Mouse (Mus musculus) MEL (cell line): Measurements from ENCODE around the gene Ppp4r2. TPM values are rescaled to one million over a fixed set of nuclear protein-coding genes. Genes with fewer than 3 reads are reported as not detected.

Experiments
- DNase-seq: peaks from one replicate; pipeline ENCODE4 v3.0.0; 2011; ENCODE audit warnings: low read depth, low spot score
- H3K27ac ChIP-seq: 2 replicates; pipeline ENCODE4 v1.5.1; 2012; ENCODE audit warnings: low read depth, mild to moderate bottlenecking, control low read depth, low read length, moderate library complexity; ENCODE audit not compliant: control insufficient read depth
- H3K27me3 ChIP-seq, 2 experiments: fragments of 150-350 bp in 1 of 2; sonication (generic) in 1 of 2; 2 replicates each; pipeline ENCODE4 v1.6.1; 2012; ENCODE audit warnings: low read length in 2 of 2, mild to moderate bottlenecking in 2 of 2, improper control_type of control experiment in 1 of 2, moderate library complexity in 1 of 2; ENCODE audit not compliant: insufficient read depth in 2 of 2, control insufficient read depth in 1 of 2
- H3K36me3 ChIP-seq, 2 experiments: 2 replicates each; pipeline ENCODE4 v1.6.1; 2012 to 2014; ENCODE audit warnings: low read length in 2 of 2, improper control_type of control experiment in 1 of 2, inconsistent platforms in 1 of 2, mild to moderate bottlenecking in 1 of 2; ENCODE audit not compliant: insufficient read depth in 2 of 2, control insufficient read depth in 1 of 2
- H3K4me1 ChIP-seq, 2 experiments: fragments of 150-350 bp in 1 of 2; sonication (generic) in 1 of 2; 2 replicates each; pipeline ENCODE4 v1.6.1; 2012; ENCODE audit warnings: low read length in 2 of 2, improper control_type of control experiment in 1 of 2, mild to moderate bottlenecking in 1 of 2; ENCODE audit not compliant: insufficient read depth in 2 of 2, control insufficient read depth in 1 of 2
- H3K4me3 ChIP-seq, 2 experiments: fragments of 150-350 bp in 1 of 2; sonication (generic) in 1 of 2; 2 replicates each; pipeline ENCODE4 v1.5.1; 2012; ENCODE audit warnings: low read depth in 2 of 2, low read length in 2 of 2, mild to moderate bottlenecking in 2 of 2, moderate library complexity in 2 of 2, control low read depth in 1 of 2, improper control_type of control experiment in 1 of 2; ENCODE audit not compliant: control insufficient read depth in 1 of 2, insufficient read depth in 1 of 2
- H3K79me2 ChIP-seq: 2 replicates; pipeline ENCODE4 v1.6.1; 2012; ENCODE audit warnings: mild to moderate bottlenecking, low read length, moderate library complexity; ENCODE audit not compliant: control insufficient read depth, poor library complexity, insufficient read depth
- H3K9ac ChIP-seq: 2 replicates; pipeline ENCODE4 v1.6.1; 2012; ENCODE audit warnings: low read depth, mild to moderate bottlenecking, control low read depth, low read length, moderate library complexity; ENCODE audit not compliant: control insufficient read depth, poor library complexity, severe bottlenecking
- H3K9me3 ChIP-seq: fragments of 150-350 bp; sonication (generic); replicated peaks from 2 replicates; pipeline ENCODE4 v1.6.1; 2012; ENCODE audit warnings: mild to moderate bottlenecking, low read length, improper control_type of control experiment, moderate library complexity; ENCODE audit not compliant: insufficient read depth
- CHD1 ChIP-seq: IDR thresholded peaks from 2 replicates; pipeline ENCODE4 v1.6.1; 2012; ENCODE audit warnings: low read depth, mild to moderate bottlenecking, inconsistent platforms, low read length, improper control_type of control experiment
- CHD2 ChIP-seq: IDR thresholded peaks from 2 replicates; pipeline ENCODE4 v1.6.1; 2011; ENCODE audit warnings: low read length, improper control_type of control experiment
- CTCF ChIP-seq, 3 experiments: IDR thresholded peaks in 2 of 3; conservative IDR thresholded peaks in 1 of 3; 2 replicates each; pipeline ENCODE4 v1.5.1; 2011 to 2012; ENCODE audit warnings: low read length in 3 of 3, low read depth in 2 of 3, mild to moderate bottlenecking in 2 of 3, improper control_type of control experiment in 1 of 3, inconsistent platforms in 1 of 3, mixed read lengths in 1 of 3, moderate library complexity in 1 of 3; ENCODE audit not compliant: control insufficient read depth in 1 of 3, insufficient read depth in 1 of 3, poor library complexity in 1 of 3, severe bottlenecking in 1 of 3
- ELF1 ChIP-seq: IDR thresholded peaks from 2 replicates; pipeline ENCODE4 v1.6.1; 2014; ENCODE audit warnings: low read depth, mild to moderate bottlenecking, inconsistent platforms, low read length, improper control_type of control experiment, moderate library complexity
- EP300 ChIP-seq, 2 experiments: IDR thresholded peaks; 2 replicates each; pipeline ENCODE4 v1.6.1; 2011; ENCODE audit warnings: improper control_type of control experiment in 2 of 2, low read length in 2 of 2, low read depth in 1 of 2, mild to moderate bottlenecking in 1 of 2
- ETS1 ChIP-seq: IDR thresholded peaks from 2 replicates; pipeline ENCODE4 v1.6.1; 2012; ENCODE audit warnings: low read depth, mild to moderate bottlenecking, inconsistent platforms, low read length, improper control_type of control experiment, moderate library complexity
- GATA1 ChIP-seq: IDR thresholded peaks from 2 replicates; pipeline ENCODE4 v1.6.1; 2011; ENCODE audit warnings: low read depth, low read length, improper control_type of control experiment
- HCFC1 ChIP-seq: IDR thresholded peaks from 2 replicates; pipeline ENCODE4 v1.6.1; 2012; ENCODE audit warnings: low read depth, mild to moderate bottlenecking, inconsistent platforms, low read length, improper control_type of control experiment, moderate library complexity
- JUND ChIP-seq: IDR thresholded peaks from 2 replicates; pipeline ENCODE4 v1.6.1; 2011; ENCODE audit warnings: low read depth, mild to moderate bottlenecking, improper control_type of control experiment, low read length
- MAFK ChIP-seq: IDR thresholded peaks from 2 replicates; pipeline ENCODE4 v1.6.1; 2011; ENCODE audit warnings: low read depth, mild to moderate bottlenecking, low read length, improper control_type of control experiment, borderline replicate concordance
- MAX ChIP-seq: IDR thresholded peaks from 2 replicates; pipeline ENCODE4 v1.6.1; 2011; ENCODE audit warnings: low read length, improper control_type of control experiment
- MEF2A ChIP-seq: IDR thresholded peaks from 2 replicates; pipeline ENCODE4 v1.6.1; 2014; ENCODE audit warnings: low read depth, mild to moderate bottlenecking, inconsistent platforms, low read length, improper control_type of control experiment; ENCODE audit not compliant: poor library complexity, insufficient replicate concordance, severe bottlenecking; ENCODE audit errors: extremely low read depth
- MXI1 ChIP-seq: IDR thresholded peaks from 2 replicates; pipeline ENCODE4 v1.6.1; 2011; ENCODE audit warnings: mild to moderate bottlenecking, low read depth, low read length, improper control_type of control experiment
- MYB ChIP-seq: IDR thresholded peaks from 2 replicates; pipeline ENCODE4 v1.6.1; 2011; ENCODE audit warnings: mild to moderate bottlenecking, low read depth, low read length, improper control_type of control experiment
- MYC ChIP-seq: IDR thresholded peaks from 2 replicates; pipeline ENCODE4 v1.6.1; 2011; ENCODE audit warnings: low read depth, mild to moderate bottlenecking, low read length, improper control_type of control experiment, moderate library complexity
- NELFE ChIP-seq: IDR thresholded peaks from 2 replicates; pipeline ENCODE4 v1.6.1; 2011; ENCODE audit warnings: low read depth, low read length, improper control_type of control experiment
- NRF1 ChIP-seq: IDR thresholded peaks from 2 replicates; pipeline ENCODE4 v1.6.1; 2014; ENCODE audit warnings: low read depth, mild to moderate bottlenecking, inconsistent platforms, low read length, improper control_type of control experiment, moderate library complexity; ENCODE audit not compliant: poor library complexity, insufficient read depth, severe bottlenecking
- POLR2AphosphoS2 ChIP-seq: IDR thresholded peaks from 2 replicates; pipeline ENCODE4 v1.6.1; 2011; ENCODE audit warnings: low read length, improper control_type of control experiment
- POLR2AphosphoS5 ChIP-seq: IDR thresholded peaks from 2 replicates; pipeline ENCODE4 v1.6.1; 2012; ENCODE audit warnings: low read depth, borderline replicate concordance, mild to moderate bottlenecking, inconsistent platforms, low read length, moderate library complexity, mixed read lengths
- RCOR1 ChIP-seq: IDR thresholded peaks from 2 replicates; pipeline ENCODE4 v1.6.1; 2012; ENCODE audit warnings: low read depth, mild to moderate bottlenecking, inconsistent platforms, low read length, improper control_type of control experiment
- SIN3A ChIP-seq: IDR thresholded peaks from 2 replicates; pipeline ENCODE4 v1.6.1; 2012; ENCODE audit warnings: low read length, improper control_type of control experiment, inconsistent platforms
- TAL1 ChIP-seq: IDR thresholded peaks from 2 replicates; pipeline ENCODE4 v1.6.1; 2012; ENCODE audit warnings: mild to moderate bottlenecking, inconsistent platforms, low read length, moderate library complexity, mixed read lengths
- TCF12 ChIP-seq: IDR thresholded peaks from 2 replicates; pipeline ENCODE4 v1.6.1; 2014; ENCODE audit warnings: low read depth, mild to moderate bottlenecking, inconsistent platforms, low read length, improper control_type of control experiment, moderate library complexity
- UBTF ChIP-seq: IDR thresholded peaks from 2 replicates; pipeline ENCODE4 v1.6.1; 2012; ENCODE audit warnings: low read depth, mild to moderate bottlenecking, inconsistent platforms, low read length, improper control_type of control experiment, moderate library complexity, borderline replicate concordance; ENCODE audit not compliant: insufficient read depth
- USF1 ChIP-seq: IDR thresholded peaks from 2 replicates; pipeline ENCODE4 v1.6.1; 2014; ENCODE audit warnings: low read depth, mild to moderate bottlenecking, inconsistent platforms, low read length, improper control_type of control experiment, moderate library complexity
- ZKSCAN1 ChIP-seq: IDR thresholded peaks from 2 replicates; pipeline ENCODE4 v1.6.1; 2012; ENCODE audit warnings: low read depth, mild to moderate bottlenecking, inconsistent platforms, low read length, improper control_type of control experiment, moderate library complexity
- ZMIZ1 ChIP-seq: IDR thresholded peaks from 2 replicates; pipeline ENCODE4 v1.6.1; 2012; ENCODE audit warnings: low read depth, mild to moderate bottlenecking, inconsistent platforms, low read length, improper control_type of control experiment, moderate library complexity
- polyA plus RNA-seq, 2 experiments: library from polyadenylated mRNA; stranded (reverse) in 1 of 2; unstranded in 1 of 2; fragments of >175 nt in 1 of 2; fragments of >200 nt in 1 of 2; gene quantifications; 2 replicates each; pipeline versions ENCODE4 v1.2.1 to v1.2.4; 2012; ENCODE audit warnings: low replicate concordance in 2 of 2, low read depth in 1 of 2; ENCODE audit not compliant: insufficient read length in 2 of 2, insufficient read depth in 1 of 2, missing spikeins in 1 of 2
- total RNA-seq: library from RNA; depleted of rRNA; stranded (reverse); fragments of 300-350 nt; gene quantifications from 2 replicates; pipeline ENCODE4 v1.2.3, GENCODE M21; 2012

The Ppp4r2 gene
- total and polyA plus RNA-seq, 3 experiments, result 57.1 to 61.4 TPM; not detected in 1

- TF ChIP-seq GATA1 (no peak), JUND (no peak), TCF12 (no peak), NRF1 (no peak), ELF1 (no peak), MEF2A (no peak), CHD1 (no peak), ETS1 (no peak), POLR2AphosphoS5 (no peak), SIN3A (no peak), USF1 (no peak), EP300 (IDR thresholded peaks at IDR 0.05; ENCODE audit: low read depth in 1 of 2, low read length in 2 of 2) (no peak), NELFE (no peak), ZMIZ1 (no peak), POLR2AphosphoS2 (no peak), MXI1 (0 out of 2 replicates have a peak, but pooled peaks have one; percentile 9), RCOR1 (no peak), MYB (no peak), MYC (no peak)
These were observed 49.8 kb downstream of the Ppp4r2 start (continued) for GRCm38 (mm10) chr6:100883233-100883632.

DNA sequence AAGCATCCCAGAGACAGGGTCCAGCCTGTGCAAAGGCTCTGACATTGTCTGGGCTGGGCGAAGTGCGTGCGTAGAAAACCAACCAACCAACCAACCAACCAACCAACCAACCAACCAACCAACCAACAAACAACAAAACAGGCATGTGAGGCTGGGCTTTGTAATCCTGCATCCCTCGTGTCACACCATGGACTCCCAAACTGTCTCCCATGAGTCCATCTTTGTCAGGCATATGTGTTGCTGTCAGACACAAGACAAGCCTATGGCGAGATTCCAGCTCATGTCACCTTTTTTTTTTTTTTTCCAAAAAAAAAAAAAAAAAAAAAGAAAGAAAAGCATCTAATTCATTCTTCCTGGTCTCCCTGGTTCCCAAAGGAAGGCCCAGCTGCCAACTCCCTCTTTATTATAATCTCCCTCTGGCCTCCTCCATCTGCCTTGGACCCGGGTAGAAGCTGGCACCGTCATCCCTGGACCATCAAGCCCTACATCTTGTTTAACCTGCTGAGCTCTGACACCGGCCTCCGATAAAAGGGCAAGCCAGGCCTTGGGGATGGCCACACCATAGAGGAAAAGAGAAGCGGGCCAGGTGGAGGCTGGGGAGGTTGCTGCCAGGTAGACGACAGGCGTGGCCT, 51.3 kb downstream of the Ppp4r2 start:
- Histone ChIP-seq H3K4me3 (no peak overlapping the region), H3K36me3 (no peaks in the 10 kb centered on the region), H3K9ac (no peak overlapping the region), H3K9me3 (no peaks in the 10 kb centered on the region), H3K79me2 (no peaks in the 10 kb centered on the region), H3K27me3 (no peaks in the 10 kb centered on the region), H3K4me1 (no peaks in the 10 kb centered on the region), H3K27ac (no peak overlapping the region)
- no peak for DNase-seq
- TF ChIP-seq EP300 (IDR thresholded peaks at IDR 0.05; ENCODE audit: low read depth in 1 of 2, low read length in 2 of 2), result no peak
- no peak for TF ChIP-seq USF1
- no peak for TF ChIP-seq UBTF
- TF ChIP-seq MAFK, result no peak
- TF ChIP-seq TCF12, result no peak
- no peak for TF ChIP-seq CTCF (IDR thresholded peaks at IDR 0.05 in 2 of 3, conservative IDR thresholded peaks at IDR 0.05 in 1 of 3; ENCODE audit: control insufficient read depth in 1 of 3, insufficient read depth in 1 of 3, low read depth in 2 of 3, low read length in 3 of 3, poor library complexity in 1 of 3, severe bottlenecking in 1 of 3)
- TF ChIP-seq JUND, result no peak
- TF ChIP-seq CHD2, result no peak
- TF ChIP-seq MAX, result no peak
- TF ChIP-seq ZMIZ1, result no peak
- TF ChIP-seq MYB, result no peak
- no peak for TF ChIP-seq TAL1
- no peak for TF ChIP-seq HCFC1
- no peak for TF ChIP-seq ZKSCAN1
